Mouse (Mus musculus): ENCODE measurements at regions not wholly inside any gene's neighbourhood (a gene's known extent, or its start where the extent isn't known, plus 50 kb on each side); places are given as distances from the start of the nearest gene placed in this dataset.

GRCm38 (mm10) chr16:7549568-7549967 lies 875.4 kb downstream of the Tmem114 start:
- no peak for ATAC-seq
- no peaks in the 10 kb centered on the region for H3K9me3 ChIP-seq (ENCODE audit: control insufficient read depth)
- no peak overlapping the region for H3K4me3 ChIP-seq (ENCODE audit: low read depth, low read length)
- no peak for TF ChIP-seq CTCF (IDR thresholded peaks at IDR 0.05; ENCODE audit: low read depth)
- no peaks in the 10 kb centered on the region for H3K4me1 ChIP-seq (replicated peaks; ENCODE audit: control insufficient read depth, insufficient read depth, low read length)
- H3K27ac ChIP-seq (ENCODE audit: low read depth, low read length) = no peak overlapping the region
- H3K4me2 ChIP-seq (replicated peaks; ENCODE audit: low read depth) = no peak overlapping the region
- H3K27me3 ChIP-seq (replicated peaks; ENCODE audit: control insufficient read depth, insufficient read depth, low read length) = no peaks in the 10 kb centered on the region
- WGBS = 60% methylated on average over 1 of the region's 1 CpGs
- H3K36me3 ChIP-seq (ENCODE audit: control insufficient read depth, insufficient read depth) = no peaks in the 10 kb centered on the region
- H3K9ac ChIP-seq (ENCODE audit: low read depth, low read length) = no peak overlapping the region

- H3K27ac ChIP-seq (ENCODE audit: low read depth, low read length) = no peak overlapping the region
- 72% methylated on average over 4 of the region's 4 CpGs for WGBS
- H3K36me3 ChIP-seq (ENCODE audit: control insufficient read depth, insufficient read depth) = no peaks in the 10 kb centered on the region
- no peaks in the 10 kb centered on the region for H3K4me1 ChIP-seq (replicated peaks; ENCODE audit: control insufficient read depth, insufficient read depth, low read length)
- H3K9ac ChIP-seq (ENCODE audit: low read depth, low read length) = no peak overlapping the region
- H3K9me3 ChIP-seq (ENCODE audit: control insufficient read depth) = no peaks in the 10 kb centered on the region
- H3K4me2 ChIP-seq (replicated peaks; ENCODE audit: low read depth) = no peak overlapping the region
- H3K27me3 ChIP-seq (replicated peaks; ENCODE audit: control insufficient read depth, insufficient read depth, low read length) = no peaks in the 10 kb centered on the region
- no peak overlapping the region for H3K4me3 ChIP-seq (ENCODE audit: low read depth, low read length)
- no peak for TF ChIP-seq CTCF (IDR thresholded peaks at IDR 0.05; ENCODE audit: low read depth)
- ATAC-seq = no peak
Measured at GRCm38 (mm10) chr16:7544067-7544466, 880.9 kb downstream of the Tmem114 start.

GRCm38 (mm10) chr16:7529811-7530210 lies 895.1 kb downstream of the Tmem114 start:
- Histone ChIP-seq H3K36me3 (ENCODE audit: control insufficient read depth, insufficient read depth) (no peaks in the 10 kb centered on the region), H3K27me3 (replicated peaks; ENCODE audit: control insufficient read depth, insufficient read depth, low read length) (no peaks in the 10 kb centered on the region), H3K27ac (ENCODE audit: low read depth, low read length) (no peak overlapping the region), H3K9ac (ENCODE audit: low read depth, low read length) (no peak overlapping the region), H3K9me3 (ENCODE audit: control insufficient read depth) (no peaks in the 10 kb centered on the region), H3K4me2 (replicated peaks; ENCODE audit: low read depth) (no peak overlapping the region), H3K4me3 (ENCODE audit: low read depth, low read length) (no peak overlapping the region), H3K4me1 (replicated peaks; ENCODE audit: control insufficient read depth, insufficient read depth, low read length) (no peaks in the 10 kb centered on the region)
- WGBS = 86% methylated on average over 2 of the region's 2 CpGs
- ATAC-seq = no peak
- TF ChIP-seq CTCF (IDR thresholded peaks at IDR 0.05; ENCODE audit: low read depth) = no peak

- Histone ChIP-seq H3K9me3 (ENCODE audit: control insufficient read depth) (no peaks in the 10 kb centered on the region), H3K4me1 (replicated peaks; ENCODE audit: control insufficient read depth, insufficient read depth, low read length) (no peaks in the 10 kb centered on the region), H3K9ac (ENCODE audit: low read depth, low read length) (no peak overlapping the region), H3K4me3 (ENCODE audit: low read depth, low read length) (no peak overlapping the region), H3K36me3 (ENCODE audit: control insufficient read depth, insufficient read depth) (no peaks in the 10 kb centered on the region), H3K4me2 (replicated peaks; ENCODE audit: low read depth) (no peak overlapping the region), H3K27ac (ENCODE audit: low read depth, low read length) (no peak overlapping the region), H3K27me3 (replicated peaks; ENCODE audit: control insufficient read depth, insufficient read depth, low read length) (no peaks in the 10 kb centered on the region)
- WGBS = 47% methylated on average over 5 of the region's 5 CpGs
- TF ChIP-seq CTCF (IDR thresholded peaks at IDR 0.05; ENCODE audit: low read depth) = no peak
- ATAC-seq = no peak
Measured at GRCm38 (mm10) chr16:7528963-7529362, 896.0 kb downstream of the Tmem114 start.

GRCm38 (mm10) chr16:7527923-7528776 lies 896.8 kb downstream of the Tmem114 start:
- Histone ChIP-seq H3K4me2 (replicated peaks; ENCODE audit: low read depth) (no peak overlapping the region), H3K27me3 (replicated peaks; ENCODE audit: control insufficient read depth, insufficient read depth, low read length) (no peaks in the 10 kb centered on the region), H3K9me3 (ENCODE audit: control insufficient read depth) (no peaks in the 10 kb centered on the region), H3K27ac (ENCODE audit: low read depth, low read length) (no peak overlapping the region), H3K4me3 (ENCODE audit: low read depth, low read length) (no peak overlapping the region), H3K4me1 (replicated peaks; ENCODE audit: control insufficient read depth, insufficient read depth, low read length) (no peaks in the 10 kb centered on the region), H3K36me3 (ENCODE audit: control insufficient read depth, insufficient read depth) (no peaks in the 10 kb centered on the region), H3K9ac (ENCODE audit: low read depth, low read length) (no peak overlapping the region)
- no peak for TF ChIP-seq CTCF (IDR thresholded peaks at IDR 0.05; ENCODE audit: low read depth)
- WGBS = 70% methylated on average over 6 of the region's 6 CpGs
- ATAC-seq = no peak

GRCm38 (mm10) chr16:7518711-7519110 lies 906.2 kb downstream of the Tmem114 start:
- H3K9ac ChIP-seq (ENCODE audit: low read depth, low read length) = no peak overlapping the region
- WGBS = 70% methylated on average over 2 of the region's 2 CpGs
- peaks cover 14% of the 10 kb centered on the region for H3K9me3 ChIP-seq (ENCODE audit: control insufficient read depth)
- no peaks in the 10 kb centered on the region for H3K27me3 ChIP-seq (replicated peaks; ENCODE audit: control insufficient read depth, insufficient read depth, low read length)
- no peaks in the 10 kb centered on the region for H3K4me1 ChIP-seq (replicated peaks; ENCODE audit: control insufficient read depth, insufficient read depth, low read length)
- no peak overlapping the region for H3K4me3 ChIP-seq (ENCODE audit: low read depth, low read length)
- H3K36me3 ChIP-seq (ENCODE audit: control insufficient read depth, insufficient read depth) = no peaks in the 10 kb centered on the region
- no peak overlapping the region for H3K4me2 ChIP-seq (replicated peaks; ENCODE audit: low read depth)
- TF ChIP-seq CTCF (IDR thresholded peaks at IDR 0.05; ENCODE audit: low read depth) = no peak
- ATAC-seq = no peak
- no peak overlapping the region for H3K27ac ChIP-seq (ENCODE audit: low read depth, low read length)

All from intestine, postnatal 0 days (tissue).